Mouse (Mus musculus): Measurements from ENCODE around the gene Rbfox1.

- TF ChIP-seq CTCF (IDR thresholded peaks at IDR 0.05) (no peak), POLR2A (IDR thresholded peaks at IDR 0.05; ENCODE audit: insufficient read depth, low read depth, low read length) (no peak), EP300 (IDR thresholded peaks at IDR 0.05; ENCODE audit: insufficient read depth, low read depth, low read length) (no peak)
Observed at GRCm38 (mm10) chr16:7447718-7448649, 1562.8 kb downstream of the Rbfox1 start.
